Comparison of ENCODE assay signal across 20 mouse cellular contexts in the genomic region with DNA sequence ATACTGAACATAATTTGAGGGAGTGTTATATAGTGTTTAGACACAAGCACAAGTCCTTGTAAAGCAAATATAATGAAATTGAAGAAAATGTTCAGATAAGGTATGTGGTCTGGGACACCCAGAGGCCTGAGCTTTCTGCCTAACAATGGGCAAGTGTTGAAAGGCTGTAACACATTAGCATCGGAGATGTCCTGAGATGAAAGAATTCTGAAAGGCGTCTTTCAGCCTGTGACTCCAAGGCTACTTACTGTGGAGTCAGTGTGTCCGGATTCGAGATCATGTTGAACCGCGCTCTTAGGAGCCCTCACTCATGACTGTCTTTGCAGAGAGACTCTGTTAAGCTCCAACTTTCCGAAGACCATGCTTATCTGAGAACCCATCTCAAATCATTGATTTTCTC.
A peak's percentile ranks its signal among the peaks of the same experiment; 100 is the strongest.
DNase-seq lines count a peak whose midpoint lies in the region; ATAC-seq lines count a peak whose summit lies in the region.
"Had no signal": no experiment of that assay in that cellular context is flagged by ENCODE, and none has a peak within 500 bp of the region (broad histone marks: within the 10 kb centered on the region; RNA-seq: fewer than 3 reads in every experiment).

No protein-coding gene starts in this region.

- DNase-seq in heart, postnatal 25 days (ENCODE audit: low spot score): no peak
- no peak for DNase-seq in kidney, adult 11 months
- DNase-seq in R1 (ENCODE audit: low read depth, low spot score): peak; percentile 51
- no peak for DNase-seq in embryonic facial prominence, embryonic 10.5 days (ENCODE audit: low spot score)
- no peak for DNase-seq in right cerebral cortex, postnatal 14 days
- DNase-seq: adrenal gland, postnatal 25 days; cerebellum, adult 2 months; cerebellum, postnatal 36 days; forebrain, postnatal 0 days; layer of hippocampus, adult 9-11 months; left cerebral cortex, postnatal 4 days; liver; lung, postnatal 14 days; thymus, adult 2 months had no signal

- no peaks in the 10 kb centered on the region for H3K9me3 ChIP-seq in heart, embryonic 13.5 days
- H3K9me3 ChIP-seq in kidney, embryonic 16.5 days (ENCODE audit: low read length): no peaks in the 10 kb centered on the region
- no peaks in the 10 kb centered on the region for H3K9me3 ChIP-seq in embryonic facial prominence, embryonic 10.5 days
- H3K9me3 ChIP-seq: hindbrain, embryonic 13.5 days had no signal

- WGBS in heart, embryonic 13.5 days: 28% methylated on average over 7 of the region's 7 CpGs
- WGBS in kidney, embryonic 16.5 days: 72% methylated on average over 7 of the region's 7 CpGs
- WGBS in embryonic facial prominence, embryonic 10.5 days: 50% methylated on average over 7 of the region's 7 CpGs

- H3K27ac ChIP-seq in heart, embryonic 13.5 days (replicated peaks): peak overlapping the region; percentile 92
- H3K27ac ChIP-seq in kidney, embryonic 16.5 days (ENCODE audit: low read length): peak overlapping the region; percentile 66; the same call in 1 of the 2 replicates
- peak overlapping the region; percentile 24; the same call in 1 of the 2 replicates for H3K27ac ChIP-seq in embryonic facial prominence, embryonic 10.5 days (replicated peaks)
- H3K27ac ChIP-seq: hindbrain, embryonic 13.5 days; left cerebral cortex, adult 2 months had no signal

- no peaks in the 10 kb centered on the region for H3K27me3 ChIP-seq in heart, embryonic 13.5 days (replicated peaks)
- no peaks in the 10 kb centered on the region for H3K27me3 ChIP-seq in kidney, embryonic 16.5 days (ENCODE audit: insufficient read depth, low read length)
- no peaks in the 10 kb centered on the region for H3K27me3 ChIP-seq in embryonic facial prominence, embryonic 10.5 days (replicated peaks; ENCODE audit: low read depth, poor library complexity, severe bottlenecking)
- H3K27me3 ChIP-seq: hindbrain, embryonic 13.5 days had no signal

- peaks cover 75% of the 10 kb centered on the region for H3K4me1 ChIP-seq in heart, embryonic 13.5 days
- H3K4me1 ChIP-seq in kidney, embryonic 16.5 days (ENCODE audit: insufficient read depth, low read length): peaks cover 34% of the 10 kb centered on the region
- H3K4me1 ChIP-seq in embryonic facial prominence, embryonic 10.5 days: peaks cover 19% of the 10 kb centered on the region

- intact Hi-C loops in heart, postnatal 25 days (cut with DNase I): loop anchor here (5.0 kb wide), 2 partner anchors 36 to 84 kb away; no protein-coding TSS in a partner anchor

- no peaks in the 10 kb centered on the region for H3K36me3 ChIP-seq in heart, embryonic 13.5 days
- H3K36me3 ChIP-seq in kidney, embryonic 16.5 days (ENCODE audit: insufficient read depth, low read length): no peaks in the 10 kb centered on the region
- no peaks in the 10 kb centered on the region for H3K36me3 ChIP-seq in embryonic facial prominence, embryonic 10.5 days (replicated peaks)
- H3K36me3 ChIP-seq: G1E; hindbrain, embryonic 13.5 days had no signal

- ATAC-seq in heart, embryonic 13.5 days (ENCODE audit: extremely low read depth, insufficient number of reproducible peaks, low FRiP score, low TSS enrichment): no peak
- ATAC-seq in kidney, embryonic 16.5 days (ENCODE audit: low FRiP score, low TSS enrichment): no peak
- ATAC-seq in CD4-positive, CD25-positive, alpha-beta regulatory T cell, adult 4 months: no peak
- ATAC-seq: forebrain, postnatal 0 days had no signal

- peak overlapping the region; percentile 52; the same call in 1 of the 2 replicates for H3K9ac ChIP-seq in heart, embryonic 13.5 days
- no peak overlapping the region for H3K9ac ChIP-seq in kidney, embryonic 16.5 days (replicated peaks; ENCODE audit: low read length)
- H3K9ac ChIP-seq: forebrain, postnatal 0 days; hindbrain, embryonic 13.5 days had no signal

- H3K4me2 ChIP-seq in heart, embryonic 13.5 days: peak overlapping the region; percentile 57
- no peak overlapping the region for H3K4me2 ChIP-seq in kidney, embryonic 16.5 days (replicated peaks; ENCODE audit: low read depth, low read length)
- H3K4me2 ChIP-seq: hindbrain, embryonic 13.5 days had no signal

- no peak overlapping the region for H3K4me3 ChIP-seq in heart, embryonic 13.5 days
- no peak overlapping the region for H3K4me3 ChIP-seq in kidney, embryonic 16.5 days (ENCODE audit: low read length)
- H3K4me3 ChIP-seq in embryonic facial prominence, embryonic 10.5 days: no peak overlapping the region
- H3K4me3 ChIP-seq: hindbrain, embryonic 13.5 days; left cerebral cortex, adult 2 months had no signal

Comparison
In these comparisons a context has a peak if more than half of its experiments do, and no peak if none do; other contexts are left out.
1. H3K27ac ChIP-seq: peak in every context shown above with its lines; median percentile 92 in heart, embryonic 13.5 days; 66 in kidney, embryonic 16.5 days; 24 in embryonic facial prominence, embryonic 10.5 days.